Mouse (Mus musculus) cortical plate, adult 2 months (tissue): Measurements from ENCODE around the gene Alpl. TPM values are rescaled to one million over a fixed set of nuclear protein-coding genes. Genes with fewer than 3 reads are reported as not detected.

ENCODE experiments used
- H3K27ac ChIP-seq: fragments of 200-500 bp; 2 replicates; pipeline ENCODE4 v1.5.1; 2012; ENCODE audit warnings: low read length, control low read depth, inconsistent platforms; ENCODE audit not compliant: insufficient read depth
- H3K4me1 ChIP-seq: fragments of 200-500 bp; 2 replicates; pipeline ENCODE4 v1.6.1; 2011; ENCODE audit warnings: low read length; ENCODE audit not compliant: control insufficient read depth, insufficient read depth
- H3K4me3 ChIP-seq: fragments of 200-500 bp; 2 replicates; pipeline ENCODE4 v1.5.1; 2011; ENCODE audit warnings: mild to moderate bottlenecking, low read length, control low read depth; ENCODE audit not compliant: insufficient read depth
- CTCF ChIP-seq: fragments of 200-500 bp; IDR thresholded peaks from 2 replicates; pipeline ENCODE4 v1.5.1; 2011; ENCODE audit warnings: mild to moderate bottlenecking, control low read depth, low read length; ENCODE audit not compliant: insufficient read depth; ENCODE audit errors: extremely low read depth
- POLR2A ChIP-seq: fragments of 200-500 bp; IDR thresholded peaks from 2 replicates; pipeline ENCODE4 v1.6.1; 2011; ENCODE audit warnings: mild to moderate bottlenecking, low read length, control low read depth; ENCODE audit not compliant: insufficient read depth; ENCODE audit errors: extremely low read depth
- polyA plus RNA-seq: library from polyadenylated mRNA; depleted of rRNA; stranded (reverse); fragments of >200 nt; gene quantifications from 2 replicates; pipeline ENCODE4 v1.2.3, GENCODE M21; 2012

Gene Alpl
- polyA plus RNA-seq, 1 experiment: 12.9 TPM

DNA sequence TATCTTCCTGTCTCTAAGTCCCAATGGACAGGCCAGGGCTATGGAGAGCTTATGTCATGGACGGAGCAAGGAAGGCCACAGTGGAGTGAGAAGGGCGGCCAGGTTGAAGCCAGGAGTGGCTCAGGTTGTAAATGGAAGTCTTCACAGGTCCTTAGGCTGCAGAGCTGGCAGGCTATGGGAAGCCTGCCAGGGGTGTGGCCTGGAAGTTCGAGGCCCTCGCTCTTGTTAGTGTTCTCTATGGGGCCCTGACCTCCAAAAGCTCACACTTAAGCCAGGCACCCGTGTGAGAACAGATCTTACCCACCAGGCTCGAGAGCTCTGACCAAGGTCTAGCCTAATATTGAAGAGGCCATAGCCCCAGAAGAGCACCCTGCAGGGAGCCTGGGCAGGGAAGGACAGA is 9.7 kb downstream of the Alpl start:
- TF ChIP-seq CTCF (no peak), POLR2A (no peak)
- no peak overlapping the region for H3K27ac ChIP-seq
- H3K4me3 ChIP-seq: no peak overlapping the region
- H3K4me1 ChIP-seq: no peaks in the 10 kb centered on the region

GRCm38 (mm10) chr4:137785270-137785669 is 10.9 kb downstream of the Alpl start:
- no peaks in the 10 kb centered on the region for H3K4me1 ChIP-seq
- no peak overlapping the region for H3K27ac ChIP-seq
- no peak for TF ChIP-seq CTCF
- TF ChIP-seq POLR2A: no peak
- no peak overlapping the region for H3K4me3 ChIP-seq

GRCm38 (mm10) chr4:137784741-137785140 is 11.4 kb downstream of the Alpl start:
- Histone ChIP-seq H3K27ac (no peak overlapping the region), H3K4me1 (no peaks in the 10 kb centered on the region)
- TF ChIP-seq POLR2A: no peak
- TF ChIP-seq CTCF: no peak

DNA sequence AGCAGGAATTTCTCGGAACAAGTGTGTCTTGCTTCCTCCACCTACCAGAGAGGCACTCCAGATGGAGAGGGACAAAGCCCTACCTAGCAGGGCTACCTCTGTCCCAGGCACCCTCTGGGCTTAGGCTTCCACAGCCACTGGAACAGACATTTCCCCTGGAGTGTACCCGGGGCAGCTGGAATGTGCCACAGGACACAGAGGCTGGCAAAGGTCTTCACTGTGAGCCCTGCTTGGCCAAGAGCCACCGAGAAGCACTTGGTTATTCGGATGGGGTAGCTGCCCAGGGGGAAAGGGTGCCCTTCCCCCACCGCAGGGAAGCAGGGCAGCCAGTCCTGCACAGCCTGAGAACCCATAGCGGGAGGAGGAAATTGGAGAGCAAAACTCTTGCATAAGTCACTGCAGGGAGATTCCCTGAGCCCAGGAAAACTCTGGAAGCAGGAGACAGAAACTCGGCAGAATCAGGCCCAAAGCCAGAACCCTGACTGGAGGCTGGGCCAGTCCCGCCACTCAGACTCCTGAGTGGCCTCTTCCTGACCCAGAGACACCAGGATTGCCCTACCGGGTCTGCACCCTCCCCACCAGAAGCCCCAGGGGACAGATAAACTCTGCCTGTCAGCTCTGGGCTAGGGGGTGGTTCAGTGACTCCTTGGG is 12.5 kb downstream of the Alpl start:
- H3K4me3 ChIP-seq: no peak overlapping the region
- no peak overlapping the region for H3K27ac ChIP-seq
- TF ChIP-seq POLR2A (no peak), CTCF (no peak)
- no peaks in the 10 kb centered on the region for H3K4me1 ChIP-seq

More at GRCm38 (mm10) chr4:137784741-137785140, 11.4 kb downstream of the Alpl start:
- H3K4me3 ChIP-seq: no peak overlapping the region

- TF ChIP-seq CTCF: no peak
- TF ChIP-seq POLR2A: no peak
- Histone ChIP-seq H3K4me3 (no peak overlapping the region), H3K27ac (no peak overlapping the region), H3K4me1 (no peaks in the 10 kb centered on the region)
Observed at GRCm38 (mm10) chr4:137781949-137782348, 14.2 kb downstream of the Alpl start.

DNA sequence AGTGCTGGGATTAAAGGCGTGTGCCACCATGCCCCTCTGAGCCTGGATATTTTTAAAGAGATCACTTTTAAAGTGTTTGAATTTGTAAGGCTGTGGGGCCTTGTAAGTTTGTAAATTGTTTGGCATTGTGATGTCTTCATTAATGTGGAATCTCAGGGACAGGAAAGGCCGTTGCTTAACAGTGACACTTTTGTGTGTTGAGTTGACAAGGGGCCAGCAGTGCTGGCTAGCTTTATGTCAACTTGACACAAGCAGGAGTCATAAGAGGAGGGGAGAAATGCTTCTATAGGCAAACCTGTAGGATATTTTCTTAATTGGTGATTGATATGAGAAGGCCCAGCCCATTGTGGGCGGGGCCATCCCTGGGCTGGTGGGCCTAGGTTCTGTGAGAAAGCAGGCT is 15.2 kb downstream of the Alpl start:
- no peak overlapping the region for H3K4me3 ChIP-seq
- no peak for TF ChIP-seq POLR2A
- TF ChIP-seq CTCF: no peak
- no peaks in the 10 kb centered on the region for H3K4me1 ChIP-seq
- H3K27ac ChIP-seq: no peak overlapping the region

DNA sequence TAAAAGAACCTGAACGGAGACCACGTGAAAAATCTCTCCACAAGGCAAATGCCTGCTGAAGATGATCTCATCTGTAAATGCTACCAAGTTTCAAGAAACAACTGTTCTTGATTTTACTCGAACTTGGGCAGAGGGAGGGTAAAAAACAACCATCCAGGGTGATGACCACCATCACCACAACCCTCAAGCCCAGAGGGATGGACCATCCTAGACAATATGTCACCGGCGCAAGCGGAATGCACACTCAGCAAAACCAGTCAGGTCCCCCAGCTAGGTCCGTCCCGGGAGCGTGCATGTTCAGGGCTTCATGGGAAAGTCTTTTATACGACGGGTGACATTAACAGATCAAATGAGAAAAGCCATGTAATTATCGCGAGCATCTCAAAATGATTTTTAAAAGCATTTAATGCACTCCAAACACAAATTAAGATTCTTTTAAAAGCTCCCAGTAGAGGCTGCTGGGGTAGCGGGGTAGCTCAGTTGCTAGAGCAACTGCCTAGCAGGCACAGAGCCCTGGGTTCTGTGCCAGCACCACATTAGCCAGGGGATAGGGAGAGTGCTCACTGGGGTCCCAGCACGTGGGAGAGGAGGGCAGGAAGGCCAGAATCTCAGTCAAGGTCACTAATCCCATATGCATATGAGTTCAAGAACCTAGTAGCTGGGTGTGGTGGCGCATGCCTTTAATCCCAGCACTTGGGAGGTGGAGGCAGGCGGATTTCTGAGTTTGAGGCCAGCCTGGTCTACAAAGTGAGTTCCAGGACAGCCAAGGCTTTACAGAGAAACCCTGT is 17.6 kb downstream of the Alpl start:
- no peak overlapping the region for H3K27ac ChIP-seq

GRCm38 (mm10) chr4:137777866-137778265 is 18.3 kb downstream of the Alpl start:
- no peak overlapping the region for H3K27ac ChIP-seq
- no peaks in the 10 kb centered on the region for H3K4me1 ChIP-seq
- TF ChIP-seq POLR2A (no peak), CTCF (no peak)
- H3K4me3 ChIP-seq: no peak overlapping the region

More for the DNA sequence above, 17.6 kb downstream of the Alpl start:
- H3K4me1 ChIP-seq: no peaks in the 10 kb centered on the region
- no peak for TF ChIP-seq POLR2A
- no peak for TF ChIP-seq CTCF
- no peak overlapping the region for H3K4me3 ChIP-seq

DNA sequence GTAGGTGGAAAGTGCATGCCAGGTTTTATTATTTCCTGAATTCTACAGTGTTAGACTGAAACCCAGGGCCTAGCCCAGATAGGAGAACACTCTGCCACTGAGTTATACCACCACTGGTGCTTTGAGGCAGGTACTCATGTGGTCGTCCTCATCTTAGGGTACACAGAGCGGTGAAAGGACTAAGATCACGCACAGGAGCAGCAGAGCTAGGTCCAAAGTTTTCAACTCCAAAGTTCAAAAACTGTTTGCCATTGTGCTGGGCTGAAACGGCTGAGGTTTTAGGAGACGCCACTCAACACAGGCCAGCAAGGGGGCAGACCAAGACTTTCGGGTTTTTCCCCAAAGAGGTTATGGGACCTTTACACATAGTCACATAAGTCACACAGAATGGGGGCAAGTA is 21.7 kb downstream of the Alpl start:
- no peaks in the 10 kb centered on the region for H3K4me1 ChIP-seq
- no peak overlapping the region for H3K4me3 ChIP-seq
- H3K27ac ChIP-seq: no peak overlapping the region
- TF ChIP-seq CTCF (no peak), POLR2A (no peak)

- Histone ChIP-seq H3K27ac (no peak overlapping the region), H3K4me3 (no peak overlapping the region), H3K4me1 (no peaks in the 10 kb centered on the region)
- TF ChIP-seq CTCF: no peak
- no peak for TF ChIP-seq POLR2A
Observed at GRCm38 (mm10) chr4:137774013-137774412, 22.2 kb downstream of the Alpl start.
